Mouse (Mus musculus): ENCODE data around the gene Gm20388.

- no peak for TF ChIP-seq CTCF (IDR thresholded peaks at IDR 0.05; ENCODE audit: control insufficient read depth, insufficient read depth, low read length)
- TF ChIP-seq POLR2A (IDR thresholded peaks at IDR 0.05; ENCODE audit: borderline replicate concordance, control insufficient read depth, low read depth, low read length), result no peak
Measured at GRCm38 (mm10) chr8:123866971-123867370, 3956.3 kb downstream of the Gm20388 start.

Measured in bone marrow, adult 2 months (tissue).